Mouse (Mus musculus) stomach, embryonic 14.5 days (tissue): ENCODE data around the gene Ctdspl. TPM values are rescaled to one million over a fixed set of nuclear protein-coding genes. Genes with fewer than 3 reads are reported as not detected.

Source experiments
- ATAC-seq: fragments of 200-750 bp; cut with Nextera tagmentation; 2 replicates; pipeline ENCODE4 v1.8.0; 2017; ENCODE audit warnings: low read depth, moderate TSS enrichment; ENCODE audit not compliant: insufficient number of reproducible peaks, insufficient read depth, low FRiP score
- H3K27ac ChIP-seq: fragments of 300-500 bp; sonication (generic); 2 replicates; pipeline ENCODE4 v1.5.1; 2014; ENCODE audit warnings: mild to moderate bottlenecking, low read length, moderate library complexity, mixed read lengths
- H3K27me3 ChIP-seq: fragments of 300-500 bp; sonication (generic); 2 replicates; pipeline ENCODE4 v1.6.1; 2014; ENCODE audit warnings: low read length, control low read depth, mixed read lengths; ENCODE audit not compliant: control insufficient read depth, insufficient read depth
- H3K36me3 ChIP-seq: fragments of 300-500 bp; sonication (generic); 2 replicates; pipeline ENCODE4 v1.6.1; 2014; ENCODE audit warnings: mild to moderate bottlenecking, control low read depth, low read length, moderate library complexity, mixed read lengths; ENCODE audit not compliant: control insufficient read depth, insufficient read depth
- H3K4me1 ChIP-seq: fragments of 300-500 bp; sonication (generic); 2 replicates; pipeline ENCODE4 v1.6.1; 2014; ENCODE audit warnings: low read length, control low read depth, mixed read lengths; ENCODE audit not compliant: control insufficient read depth, insufficient read depth
- H3K4me2 ChIP-seq: fragments of 300-500 bp; sonication (generic); replicated peaks from 2 replicates; pipeline ENCODE4 v1.6.1; 2014; ENCODE audit warnings: low read depth, low read length, control low read depth
- H3K4me3 ChIP-seq: fragments of 300-500 bp; sonication (generic); 2 replicates; pipeline ENCODE4 v1.5.1; 2014; ENCODE audit warnings: low read depth, low read length, control low read depth
- H3K9ac ChIP-seq: fragments of 300-500 bp; sonication (generic); replicated peaks from 2 replicates; pipeline ENCODE4 v1.6.1; 2014; ENCODE audit warnings: low read depth, mild to moderate bottlenecking, control low read depth, low read length, moderate library complexity, mixed read lengths
- H3K9me3 ChIP-seq: fragments of 300-500 bp; sonication (generic); 2 replicates; pipeline ENCODE4 v1.6.1; 2016; ENCODE audit warnings: low read depth, low read length, control low read depth; ENCODE audit not compliant: control insufficient read depth
- WGBS: fragments of 180-500 bp; shearing (Covaris S2); extraction: QIAGEN DNeasy Blood & Tissue Kit; methylation state at CpG from one replicate; pipeline ENCODE4 v1.1.7; 2014; 5-methylcytosine and 5-hydroxymethylcytosine counted together
- polyA plus RNA-seq: library from polyadenylated mRNA; unstranded; fragments of >200 nt; fragmentation: Nextera tagmentation; extraction: Ambion mirVana; gene quantifications from 2 replicates; pipeline ENCODE4 v1.2.1, GENCODE M21; 2014

The Ctdspl gene
- polyA plus RNA-seq, 1 experiment from 2014 or later, result 26.7 TPM

GRCm38 (mm10) chr9:118990490-118990889 lies 64.2 kb downstream of the Ctdspl start:
- Histone ChIP-seq H3K36me3 (no peaks in the 10 kb centered on the region), H3K4me3 (no peak overlapping the region), H3K27me3 (no peaks in the 10 kb centered on the region), H3K9ac (no peak overlapping the region), H3K9me3 (no peaks in the 10 kb centered on the region), H3K4me2 (no peak overlapping the region), H3K27ac (no peak overlapping the region), H3K4me1 (peaks cover 27% of the 10 kb centered on the region; the same call in 1 of the 2 replicates)
- no peak for ATAC-seq
- WGBS, result 74% methylated on average over 7 of the region's 7 CpGs

GRCm38 (mm10) chr9:118991750-118992585 lies 65.7 kb downstream of the Ctdspl start:
- no peak for ATAC-seq
- no peaks in the 10 kb centered on the region for H3K27me3 ChIP-seq
- WGBS, result 87% methylated on average over 21 of the region's 21 CpGs
- H3K4me3 ChIP-seq, result no peak overlapping the region
- H3K36me3 ChIP-seq, result no peaks in the 10 kb centered on the region
- no peak overlapping the region for H3K9ac ChIP-seq
- no peak overlapping the region for H3K27ac ChIP-seq
- H3K9me3 ChIP-seq, result no peaks in the 10 kb centered on the region
- H3K4me1 ChIP-seq, result peaks cover 20% of the 10 kb centered on the region; the same call in 1 of the 2 replicates
- no peak overlapping the region for H3K4me2 ChIP-seq

- peaks cover 20% of the 10 kb centered on the region; the same call in 1 of the 2 replicates for H3K4me1 ChIP-seq
- H3K27me3 ChIP-seq, result no peaks in the 10 kb centered on the region
- H3K4me2 ChIP-seq, result no peak overlapping the region
- no peak overlapping the region for H3K9ac ChIP-seq
- ATAC-seq, result no peak
- WGBS, result 84% methylated on average over 5 of the region's 5 CpGs
- no peaks in the 10 kb centered on the region for H3K36me3 ChIP-seq
- H3K9me3 ChIP-seq, result no peaks in the 10 kb centered on the region
- no peak overlapping the region for H3K27ac ChIP-seq
- H3K4me3 ChIP-seq, result no peak overlapping the region
Measured at GRCm38 (mm10) chr9:118992586-118992955, 66.3 kb downstream of the Ctdspl start.

DNA sequence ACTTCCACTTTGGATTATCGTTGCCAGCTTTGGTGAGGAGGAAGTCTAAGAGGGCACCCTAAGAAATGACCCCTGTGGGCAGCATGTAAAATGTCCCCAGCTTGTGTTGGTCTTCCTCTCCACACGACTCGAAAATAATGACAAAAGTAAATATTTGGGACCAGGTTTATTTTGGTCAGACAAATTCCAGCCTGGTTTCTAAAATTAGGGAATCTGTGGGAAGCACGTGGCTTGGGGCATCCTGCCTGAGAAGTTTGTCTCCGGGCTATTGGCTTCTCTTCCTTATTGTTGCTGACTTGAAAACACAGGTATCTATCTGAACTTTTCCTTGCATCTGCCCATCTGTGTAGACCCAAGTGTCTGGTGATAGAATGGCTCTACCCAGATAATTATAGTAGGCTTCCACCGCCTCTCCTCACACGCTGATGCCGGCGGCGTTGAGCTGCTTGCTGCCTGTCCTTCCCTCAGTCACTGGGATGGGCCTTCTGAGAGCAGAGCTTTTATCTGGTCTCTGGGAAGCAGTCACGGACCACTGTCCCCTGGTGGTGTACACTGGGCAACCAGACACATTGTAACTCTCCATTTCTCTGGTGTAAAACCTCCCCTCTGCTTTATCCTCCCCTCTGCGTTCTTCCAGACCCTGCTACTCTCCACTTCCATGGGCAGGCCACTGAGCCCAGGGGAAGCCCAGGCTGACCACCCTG lies 68.4 kb downstream of the Ctdspl start:
- no peak for ATAC-seq
- WGBS, result 63% methylated on average over 12 of the region's 12 CpGs
- Histone ChIP-seq H3K4me1 (peaks cover 20% of the 10 kb centered on the region; the same call in 1 of the 2 replicates), H3K9ac (no peak overlapping the region), H3K4me3 (no peak overlapping the region), H3K36me3 (no peaks in the 10 kb centered on the region), H3K9me3 (no peaks in the 10 kb centered on the region), H3K4me2 (no peak overlapping the region), H3K27ac (peak overlapping the region; percentile 34; the same call in 1 of the 2 replicates), H3K27me3 (no peaks in the 10 kb centered on the region)

DNA sequence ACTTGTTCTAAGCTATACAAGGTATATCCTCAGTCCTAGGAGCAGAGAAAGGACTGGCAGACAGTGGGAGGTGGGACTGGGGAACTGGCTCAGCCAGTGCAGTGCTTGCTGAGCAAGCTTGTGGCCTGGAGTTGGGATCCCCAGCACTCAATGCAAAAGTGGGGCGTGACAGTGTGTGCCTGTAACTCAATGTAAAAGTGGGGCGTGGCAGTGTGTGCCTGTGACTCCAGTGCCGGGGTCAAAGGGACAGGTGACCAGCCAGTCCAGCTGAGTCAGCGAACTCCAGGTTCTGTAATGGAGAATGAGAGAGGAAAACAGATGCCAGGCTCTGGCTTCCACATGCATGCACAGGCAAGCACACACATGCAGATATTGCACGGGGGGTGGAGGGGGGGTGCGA lies 69.3 kb downstream of the Ctdspl start:
- H3K27ac ChIP-seq, result peak overlapping the region; percentile 34; the same call in 1 of the 2 replicates
- 75% methylated on average over 6 of the region's 6 CpGs for WGBS
- no peak overlapping the region for H3K9ac ChIP-seq
- H3K4me2 ChIP-seq, result no peak overlapping the region
- no peak overlapping the region for H3K4me3 ChIP-seq
- H3K27me3 ChIP-seq, result no peaks in the 10 kb centered on the region
- H3K36me3 ChIP-seq, result no peaks in the 10 kb centered on the region
- H3K4me1 ChIP-seq, result peaks cover 17% of the 10 kb centered on the region; the same call in 1 of the 2 replicates
- peak; percentile 57 for ATAC-seq
- H3K9me3 ChIP-seq, result no peaks in the 10 kb centered on the region

DNA sequence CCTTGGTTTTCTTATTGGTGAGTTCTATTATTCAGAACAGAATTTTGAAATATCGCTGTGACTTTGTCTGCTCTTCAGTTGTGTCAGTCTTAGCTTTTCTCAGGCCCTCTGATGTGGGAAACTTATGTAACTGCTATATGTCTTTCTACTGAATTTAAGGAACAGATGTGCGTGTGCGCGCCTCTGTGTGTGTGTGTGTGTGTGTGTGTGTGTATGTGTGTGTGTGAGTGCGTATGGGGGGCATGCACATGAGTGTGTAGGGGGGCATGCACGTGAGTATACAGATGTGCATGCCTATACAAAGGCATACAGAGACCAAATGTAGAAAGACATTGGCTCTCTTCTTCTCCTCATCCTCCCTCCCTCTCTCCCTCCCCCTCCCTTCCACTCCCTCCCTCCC lies 71.0 kb downstream of the Ctdspl start:
- Histone ChIP-seq H3K4me3 (no peak overlapping the region), H3K36me3 (no peaks in the 10 kb centered on the region), H3K4me1 (peaks cover 15% of the 10 kb centered on the region; the same call in 1 of the 2 replicates), H3K9ac (no peak overlapping the region), H3K27ac (no peak overlapping the region), H3K27me3 (no peaks in the 10 kb centered on the region), H3K4me2 (no peak overlapping the region), H3K9me3 (no peaks in the 10 kb centered on the region)
- no peak for ATAC-seq
- WGBS, result 91% methylated on average over 6 of the region's 6 CpGs

GRCm38 (mm10) chr9:119000196-119000595 lies 73.9 kb downstream of the Ctdspl start:
- Histone ChIP-seq H3K36me3 (no peaks in the 10 kb centered on the region), H3K4me2 (no peak overlapping the region), H3K4me3 (no peak overlapping the region), H3K4me1 (peaks cover 12% of the 10 kb centered on the region; the same call in 1 of the 2 replicates), H3K9me3 (no peaks in the 10 kb centered on the region), H3K27ac (no peak overlapping the region), H3K27me3 (no peaks in the 10 kb centered on the region), H3K9ac (no peak overlapping the region)
- no peak for ATAC-seq
- WGBS, result 51% methylated on average over 6 of the region's 6 CpGs

- Histone ChIP-seq H3K36me3 (no peaks in the 10 kb centered on the region), H3K27me3 (no peaks in the 10 kb centered on the region), H3K9me3 (no peaks in the 10 kb centered on the region), H3K27ac (peak overlapping the region; percentile 33; the same call in 1 of the 2 replicates), H3K9ac (no peak overlapping the region; the same call in 1 of the 2 replicates), H3K4me2 (0 out of 2 replicates have a peak overlapping the region, but pooled peaks have one; percentile 10), H3K4me1 (peaks cover 16% of the 10 kb centered on the region; the same call in 1 of the 2 replicates), H3K4me3 (no peak overlapping the region)
- ATAC-seq, result peak; percentile 30; the same call in 1 of the 2 replicates
- WGBS, result 42% methylated on average over 17 of the region's 17 CpGs
Measured at GRCm38 (mm10) chr9:119002267-119002666, 76.0 kb downstream of the Ctdspl start.
